Mouse (Mus musculus) ES-E14 (cell line): ENCODE data around the gene Trio.

ENCODE experiments used
- HCFC1 ChIP-seq: IDR thresholded peaks from 2 replicates; pipeline ENCODE4 v1.6.1; 2012; ENCODE audit warnings: low read length, inconsistent platforms, borderline replicate concordance; ENCODE audit not compliant: insufficient read depth
- MAFK ChIP-seq: IDR thresholded peaks from 2 replicates; pipeline ENCODE4 v1.6.1; 2014; ENCODE audit warnings: mild to moderate bottlenecking, low read depth, low read length, inconsistent platforms; ENCODE audit not compliant: insufficient read depth
- ZC3H11A ChIP-seq: IDR thresholded peaks from 2 replicates; pipeline ENCODE4 v1.6.1; 2012; ENCODE audit warnings: low read depth, mild to moderate bottlenecking, inconsistent platforms, low read length, borderline replicate concordance
- ZNF384 ChIP-seq: IDR thresholded peaks from 2 replicates; pipeline ENCODE4 v1.6.1; 2012; ENCODE audit warnings: low read depth, low read length, inconsistent platforms

DNA sequence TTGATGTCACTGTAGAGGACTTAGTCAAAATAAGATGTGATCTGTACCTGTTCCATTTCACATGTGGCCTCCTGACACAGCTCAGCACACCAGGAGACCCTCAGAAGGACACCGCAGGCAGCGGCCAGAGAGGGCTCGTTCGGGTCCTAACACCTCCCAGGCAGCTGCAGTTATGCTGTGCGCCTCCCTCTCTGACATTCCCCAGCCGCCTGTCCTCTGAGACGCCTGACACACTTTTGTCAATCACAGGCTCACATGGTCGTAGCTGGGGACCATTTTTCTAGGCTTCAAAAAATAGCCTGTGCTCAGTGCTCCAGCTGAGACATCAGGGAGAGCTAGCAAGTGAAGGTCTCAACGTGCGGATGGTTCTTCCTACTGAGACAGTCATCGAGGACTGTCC, 70.0 kb downstream of the Trio start:
- TF ChIP-seq ZNF384 (no peak), MAFK (no peak), HCFC1 (no peak), ZC3H11A (no peak)
